Mouse (Mus musculus) testis, postnatal 14 days (tissue): ENCODE results near the gene Dgcr6.
A peak's percentile ranks its signal among the peaks of the same experiment; 100 is the strongest.

Experiments
- DNase-seq: peaks from one replicate; pipeline ENCODE4 v3.0.0; 2021; ENCODE audit warnings: low spot score

Gene Dgcr6

DNA sequence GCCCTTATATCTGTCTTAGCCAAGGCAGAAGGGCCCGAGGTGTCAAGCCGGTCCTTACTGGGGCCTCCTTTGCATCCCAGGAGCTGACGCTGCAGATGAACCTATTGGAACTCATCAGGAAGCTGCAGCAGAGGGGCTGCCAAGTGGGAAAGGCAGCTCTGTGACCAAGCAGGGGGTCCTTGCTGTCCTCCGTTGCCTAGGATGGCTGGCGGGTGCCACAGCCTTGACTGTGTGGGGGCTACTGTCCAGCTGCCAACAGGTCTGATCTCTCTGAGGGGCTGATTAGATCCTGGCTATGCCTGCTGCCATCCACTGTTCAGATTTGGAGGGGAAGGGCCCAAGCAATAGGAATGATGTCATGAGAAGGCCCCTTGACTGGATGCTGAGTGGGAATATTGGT, 18.1 kb downstream of the Dgcr6 start:
- no peak for DNase-seq

- DNase-seq = no peak
These were observed 19.4 kb downstream of the Dgcr6 start for GRCm38 (mm10) chr16:18072089-18072488.

DNA sequence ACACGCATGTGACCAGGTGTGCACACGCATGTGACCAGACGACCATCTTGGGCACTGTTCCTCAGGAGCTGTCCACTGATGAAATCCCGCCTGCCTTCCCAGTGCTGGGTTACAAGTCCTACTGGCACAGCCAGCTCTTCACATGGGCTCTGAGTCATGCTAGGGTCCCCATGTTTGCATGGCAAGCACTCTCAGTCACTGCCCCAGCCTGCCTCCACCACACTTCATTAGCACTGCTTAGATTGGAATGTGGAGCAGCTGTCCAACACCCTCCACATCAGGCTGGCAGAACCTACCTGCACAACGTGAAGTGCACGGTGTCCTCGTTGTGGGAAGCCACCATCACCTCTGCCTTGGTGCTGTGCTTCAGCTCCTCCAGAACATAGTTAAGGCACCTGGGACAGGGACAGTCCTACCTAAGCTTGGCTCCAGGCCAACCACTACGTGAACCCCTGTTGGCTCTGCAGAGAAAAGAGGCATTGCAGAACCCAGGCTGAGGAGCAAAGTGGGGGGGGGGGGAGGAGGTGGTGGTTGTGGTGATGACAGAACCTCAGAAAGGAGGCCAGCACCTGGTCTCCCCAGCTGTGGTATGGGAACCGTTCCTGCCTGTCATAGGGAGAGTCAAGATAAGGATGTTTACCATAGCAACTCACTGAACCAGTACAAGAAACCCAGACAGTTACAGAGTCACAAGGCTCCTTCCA, 20.8 kb downstream of the Dgcr6 start:
- no peak for DNase-seq

- DNase-seq = no peak
These were observed 22.0 kb downstream of the Dgcr6 start for GRCm38 (mm10) chr16:18074611-18075010.

- no peak for DNase-seq
These were observed 22.5 kb downstream of the Dgcr6 start for GRCm38 (mm10) chr16:18075201-18075600.

DNA sequence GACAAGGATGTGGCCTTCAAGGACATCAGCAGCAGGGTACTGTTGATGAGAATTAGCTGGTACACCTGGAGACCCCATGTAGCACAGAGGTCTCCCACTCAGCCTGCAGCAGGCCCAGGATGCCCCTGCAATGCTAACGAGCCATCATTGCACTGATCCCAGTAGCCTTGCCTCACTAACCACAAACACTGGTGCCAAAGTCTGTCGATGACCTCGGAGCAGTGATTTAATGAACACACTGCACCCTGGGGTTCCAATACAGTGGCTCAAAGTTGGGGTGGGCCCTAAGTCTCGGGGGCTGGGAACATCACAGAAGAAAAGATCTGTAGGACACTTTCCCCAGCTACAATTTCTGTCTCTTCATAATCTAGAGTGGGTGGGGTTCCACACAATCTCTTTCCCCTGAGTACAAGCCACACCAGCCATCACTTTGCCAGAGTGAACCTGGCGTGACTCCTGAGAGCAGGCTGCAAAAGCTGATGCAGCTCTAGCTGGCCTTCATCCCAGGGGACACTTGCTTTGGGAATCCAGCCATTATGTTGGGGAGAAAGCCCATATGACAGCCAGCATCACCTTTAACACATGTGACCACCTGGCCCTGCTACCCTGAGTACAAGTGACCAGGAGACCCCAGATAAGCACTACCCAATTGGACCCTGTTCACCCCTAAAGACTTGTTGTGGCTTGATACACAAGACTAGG, 25.8 kb downstream of the Dgcr6 start:
- DNase-seq = no peak

GRCm38 (mm10) chr16:18079300-18079699, 26.6 kb downstream of the Dgcr6 start:
- no peak for DNase-seq

DNA sequence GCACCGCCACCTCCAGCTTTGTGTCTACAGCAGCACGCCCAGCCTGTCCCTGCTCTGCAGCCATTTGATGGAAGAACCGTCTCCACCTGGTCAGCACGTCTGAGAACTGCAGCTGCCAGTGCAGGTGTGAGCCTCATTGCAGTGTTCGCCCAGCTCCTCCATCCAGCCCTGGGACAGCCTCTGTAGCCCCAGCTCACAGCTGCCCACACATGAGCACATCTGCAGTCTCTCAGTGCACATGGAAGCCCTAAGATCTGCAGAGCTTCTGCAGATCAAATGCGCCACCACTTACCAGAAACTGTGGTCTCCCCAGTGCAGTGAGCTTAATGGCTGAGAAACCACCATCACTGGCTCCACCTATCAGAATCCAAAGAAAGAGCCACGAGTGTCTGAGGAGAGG, 27.5 kb downstream of the Dgcr6 start:
- no peak for DNase-seq

DNA sequence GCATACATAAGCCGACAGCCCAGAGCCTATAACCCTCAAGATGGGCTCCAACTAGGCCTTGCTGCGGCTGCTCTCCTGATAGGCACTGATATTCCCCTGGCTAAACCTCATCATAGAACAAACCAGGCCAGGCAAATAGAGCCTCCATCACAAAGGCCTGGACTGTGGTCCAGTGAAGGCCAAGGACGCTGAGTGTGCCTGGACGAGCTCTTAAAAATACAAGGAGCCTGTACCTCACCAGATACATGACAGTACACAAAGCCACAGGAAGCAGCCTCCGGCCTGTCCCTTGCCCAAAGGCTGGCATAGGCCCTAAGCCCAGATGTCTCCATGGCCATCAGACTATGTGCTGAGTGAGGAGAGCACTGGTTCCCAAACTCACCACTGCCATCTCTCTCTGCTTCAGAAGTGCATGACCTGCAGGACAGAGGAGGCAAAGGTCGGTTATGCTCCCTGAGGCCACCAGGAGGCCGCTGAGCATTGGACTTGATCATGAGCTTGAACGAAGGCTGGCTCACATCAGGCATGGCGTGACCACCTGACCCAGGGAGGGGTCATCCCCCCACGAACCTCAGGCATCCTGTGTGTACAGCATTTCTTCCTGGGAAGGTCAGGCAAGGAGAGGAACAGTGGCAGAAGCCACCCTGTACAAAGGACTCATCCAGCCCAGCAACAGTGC, 28.6 kb downstream of the Dgcr6 start:
- no peak for DNase-seq

DNA sequence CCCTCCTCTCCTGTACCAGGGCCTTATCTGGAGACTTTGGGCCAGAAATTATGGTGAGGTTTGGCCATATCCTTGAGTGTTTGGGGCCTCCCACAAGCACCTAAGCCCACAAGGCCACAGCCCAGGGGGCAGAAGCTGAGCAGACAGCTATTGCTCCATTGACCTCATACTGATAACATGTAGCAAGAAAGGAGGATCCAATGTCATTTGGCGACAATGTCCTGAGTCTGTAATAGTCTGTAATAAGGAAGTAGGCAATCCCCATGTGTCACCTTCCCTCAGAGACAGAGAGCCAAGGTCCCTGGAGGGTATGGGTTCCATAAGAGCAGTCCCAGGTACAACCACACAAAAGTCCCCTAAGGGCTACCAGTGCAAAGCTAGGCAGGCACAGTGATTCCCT, 29.6 kb downstream of the Dgcr6 start:
- no peak for DNase-seq

DNA sequence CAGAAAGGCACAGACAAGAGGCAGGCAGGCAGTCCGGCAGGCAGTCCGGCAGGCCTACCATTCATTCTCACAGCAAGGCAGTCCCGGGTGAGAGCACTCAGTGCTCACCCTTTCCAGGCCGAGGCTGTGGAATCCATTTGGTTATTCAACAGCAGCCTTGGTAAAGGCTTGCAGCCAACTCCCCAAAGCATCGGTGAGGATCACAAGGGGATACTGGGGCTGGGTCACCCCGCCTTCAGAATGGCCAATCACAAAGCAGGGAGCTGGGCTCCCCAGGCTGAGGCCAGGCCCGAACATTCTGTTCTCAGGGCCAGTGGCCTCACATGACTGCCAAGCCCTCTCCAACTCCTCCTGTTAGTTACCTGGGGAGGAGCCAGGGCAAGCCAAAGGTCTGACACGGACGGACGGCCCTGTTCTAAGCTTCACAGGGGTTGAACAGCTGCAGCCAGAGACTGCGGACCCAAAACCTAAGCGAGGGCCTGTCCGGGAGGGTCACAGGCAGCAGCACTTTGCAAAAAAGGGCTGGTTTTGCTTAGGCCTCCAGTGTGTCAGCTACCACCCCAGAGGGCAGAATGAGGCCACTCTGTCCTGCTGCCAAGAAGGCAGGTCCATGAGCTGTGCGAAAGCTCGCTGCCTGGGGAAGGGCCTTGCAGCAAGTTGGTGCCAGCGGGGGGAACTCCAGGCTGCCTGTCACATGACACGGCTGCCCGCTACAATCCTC, 30.7 kb downstream of the Dgcr6 start:
- peak; percentile 70 for DNase-seq

DNA sequence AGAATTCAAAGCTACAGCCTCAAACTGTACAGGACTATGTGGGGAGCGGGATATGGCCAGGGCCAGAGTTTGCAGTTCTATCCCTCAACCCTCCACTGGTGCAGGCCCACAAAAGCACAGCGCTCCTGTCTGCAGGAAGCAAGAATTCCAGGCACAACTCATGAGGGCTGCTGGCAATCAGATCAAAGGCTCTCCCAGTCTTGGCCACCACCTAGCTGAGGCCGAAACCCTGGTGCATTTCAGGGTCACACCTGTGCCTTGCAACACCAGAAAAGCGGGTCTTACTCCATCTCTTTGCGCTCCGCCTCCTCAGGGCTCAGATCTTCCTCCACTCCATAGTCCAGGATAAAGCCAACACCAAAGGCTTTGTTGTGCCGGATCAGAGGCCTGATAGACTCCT, 31.6 kb downstream of the Dgcr6 start:
- no peak for DNase-seq

DNA sequence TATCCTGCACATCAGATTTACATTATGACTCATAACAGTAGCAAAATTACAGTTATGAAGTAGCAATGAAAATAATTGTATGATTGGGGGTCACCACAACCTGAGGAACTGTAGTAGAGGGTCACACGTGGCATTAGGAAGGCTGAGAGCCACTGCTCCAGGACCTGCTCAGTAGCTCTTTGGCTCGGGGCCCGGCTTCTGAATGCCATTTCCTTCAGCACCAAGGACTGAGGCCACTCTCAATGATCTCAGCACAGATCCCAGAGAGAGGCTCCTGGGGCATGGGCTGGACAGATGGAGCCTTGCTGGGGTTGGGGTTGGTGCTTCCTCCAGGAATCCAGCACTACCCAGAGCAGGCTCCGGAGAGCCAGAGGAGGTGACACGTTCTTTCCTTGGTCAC, 34.4 kb downstream of the Dgcr6 start:
- no peak for DNase-seq

DNA sequence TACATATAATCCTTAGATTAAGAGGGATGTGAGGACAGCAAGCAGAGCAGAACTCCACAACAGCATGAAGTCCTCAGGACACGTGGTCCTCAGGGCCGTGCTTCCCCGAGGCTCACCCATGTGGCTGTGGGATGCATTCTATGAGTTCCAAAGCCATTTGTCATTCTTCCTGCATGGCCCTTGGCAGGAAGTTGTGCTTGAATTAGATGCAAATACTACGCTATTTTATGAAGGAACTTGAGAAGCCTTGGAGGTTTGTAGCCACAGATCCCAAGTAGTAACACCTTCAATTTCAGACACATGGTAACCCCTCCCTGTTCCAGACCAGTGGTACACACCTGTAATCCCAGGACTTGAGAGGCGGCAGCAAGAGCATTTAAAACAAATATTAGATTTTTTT, 43.7 kb downstream of the Dgcr6 start:
- no peak for DNase-seq

DNA sequence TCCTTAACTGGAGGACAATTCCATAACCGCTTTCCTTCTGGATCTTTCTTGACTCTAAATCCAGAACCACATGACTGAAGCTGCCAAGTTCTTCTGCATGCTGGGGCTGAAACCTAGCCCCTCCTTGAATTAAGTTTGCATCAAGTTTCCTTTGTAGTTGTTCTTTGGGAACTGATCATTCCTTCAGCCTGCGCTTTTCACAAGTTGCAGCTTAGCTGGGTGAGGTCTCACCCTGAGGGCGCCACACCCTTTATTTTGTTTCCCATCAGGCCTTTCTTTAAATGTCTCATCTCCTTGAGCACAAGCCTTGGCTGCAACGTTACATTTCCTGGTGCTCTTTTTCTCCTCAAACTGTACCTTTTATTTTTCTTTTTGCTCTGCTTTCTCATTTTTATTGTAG, 50.2 kb downstream of the Dgcr6 start:
- DNase-seq = no peak

GRCm38 (mm10) chr16:18103366-18103765, 50.7 kb downstream of the Dgcr6 start:
- DNase-seq = no peak

DNA sequence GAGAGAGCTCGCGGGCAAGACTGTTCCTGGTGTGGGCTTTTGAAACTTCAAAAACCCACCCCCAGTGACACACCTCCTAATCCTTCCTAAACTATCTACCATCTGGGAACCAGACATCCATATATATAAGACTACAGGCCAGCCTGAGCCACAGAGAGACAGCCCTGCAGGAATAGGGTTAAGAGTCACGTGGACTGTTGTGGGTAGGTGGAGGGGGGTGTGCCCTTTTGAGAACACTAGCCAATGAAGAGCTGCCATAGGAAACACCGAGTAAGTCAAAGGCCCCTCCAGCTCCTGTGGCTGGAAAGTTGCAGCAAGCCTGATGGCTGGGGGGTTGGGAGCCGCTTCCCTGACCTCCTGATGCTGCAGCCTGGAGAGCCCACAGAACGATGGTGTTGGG, 51.1 kb downstream of the Dgcr6 start:
- DNase-seq = no peak

DNA sequence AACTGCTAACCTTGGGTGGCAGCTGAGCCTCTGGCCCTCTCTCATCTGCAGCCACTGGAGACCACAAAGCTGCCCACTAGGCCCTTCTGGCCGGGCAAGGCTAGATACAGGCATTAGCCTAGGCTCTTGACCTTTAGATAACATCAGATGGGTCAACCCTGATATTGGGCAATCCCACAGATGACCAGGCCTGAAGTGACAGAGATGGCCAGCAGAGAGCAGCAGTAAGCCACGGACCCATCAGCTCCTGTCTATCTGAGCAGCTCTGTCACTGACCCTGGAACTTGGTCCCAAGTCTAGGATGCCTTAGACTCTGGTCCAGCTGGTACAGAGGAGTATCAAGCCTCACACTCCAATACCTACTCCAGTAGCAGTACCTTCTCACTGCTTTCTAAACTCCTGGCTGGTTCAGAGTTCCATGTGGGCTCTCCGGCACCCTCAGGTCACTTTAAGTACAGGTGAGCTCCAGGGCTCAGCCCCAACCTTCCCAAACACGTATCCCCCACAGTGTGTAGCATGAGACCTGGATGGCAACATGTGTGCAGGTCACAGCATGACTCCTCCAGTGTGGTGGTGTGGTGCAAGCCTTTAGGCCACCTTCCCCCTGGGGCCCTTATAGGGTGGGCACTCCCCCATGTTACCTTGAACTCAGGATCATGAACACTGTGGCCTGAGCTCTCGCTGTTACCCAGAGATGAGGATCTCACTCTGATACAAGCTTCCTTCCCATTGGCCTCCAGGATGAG, 55.7 kb downstream of the Dgcr6 start:
- DNase-seq = no peak

DNA sequence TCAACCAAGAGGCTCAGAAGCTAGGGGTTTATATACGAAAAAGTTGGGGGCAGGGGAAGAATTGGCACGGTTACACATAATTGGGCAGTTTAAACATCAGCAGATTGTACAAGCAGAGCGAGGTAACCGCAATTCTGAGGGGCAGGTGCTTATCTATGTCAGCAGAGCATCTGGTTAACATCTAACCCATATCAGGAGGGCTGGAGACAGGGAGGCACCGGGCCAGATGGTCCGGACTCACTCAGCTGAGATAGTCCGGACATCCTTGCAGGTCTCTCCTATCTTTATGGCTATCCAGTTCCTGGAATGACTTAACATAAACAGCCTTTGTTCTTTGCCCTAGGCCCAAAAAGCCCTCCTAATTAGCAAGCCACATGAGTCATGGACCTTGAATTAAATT, 58.4 kb downstream of the Dgcr6 start:
- DNase-seq = no peak

GRCm38 (mm10) chr16:18116467-18116866, 63.8 kb downstream of the Dgcr6 start:
- no peak for DNase-seq

DNA sequence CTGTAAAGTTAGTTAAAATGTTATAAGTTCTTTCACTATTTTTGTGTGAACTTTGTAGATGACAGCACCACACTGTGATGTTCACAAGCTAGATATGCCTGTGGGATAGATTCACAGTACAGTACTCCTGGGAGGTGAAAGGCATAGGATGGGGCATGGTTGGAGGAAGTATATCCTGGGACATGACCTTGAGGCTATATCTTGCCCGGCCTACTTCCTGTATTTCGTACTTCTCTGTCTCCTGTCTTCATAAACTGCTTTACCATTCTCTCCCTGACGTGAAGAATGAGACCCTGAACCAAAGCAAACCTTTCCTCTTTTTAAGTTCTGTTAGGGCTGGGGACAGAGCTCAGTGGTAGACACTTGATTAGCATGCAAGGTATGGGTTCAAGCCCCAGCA, 65.6 kb downstream of the Dgcr6 start:
- no peak for DNase-seq
